Mouse (Mus musculus) lung, postnatal 4 days (tissue): ENCODE results near the gene Rpl18.

Experiments used
- DNase-seq, 2 experiments: peaks; one replicate each; pipeline ENCODE4 v3.0.0; 2021

Rpl18 gene

GRCm38 (mm10) chr7:45713881-45714520 is 1.3 kb upstream of the Rpl18 start:
- no peak for DNase-seq

- peak in 1 of 2 experiments; percentile 54 for DNase-seq
These were observed 597 bp upstream of the Rpl18 start for GRCm38 (mm10) chr7:45714630-45715089.

GRCm38 (mm10) chr7:45715741-45716459 is 643 bp downstream of the Rpl18 start:
- peak; percentile 61 to 66 for DNase-seq

GRCm38 (mm10) chr7:45716460-45716857 is 1.2 kb downstream of the Rpl18 start:
- DNase-seq = peak in 1 of 2 experiments; percentile 16

GRCm38 (mm10) chr7:45716952-45717917 is 2.0 kb downstream of the Rpl18 start:
- no peak for DNase-seq

- DNase-seq = peak; percentile 99
These were observed 2.7 kb downstream of the Rpl18 start, which contains the start of gene Sphk2 for GRCm38 (mm10) chr7:45717918-45718297. Sphk2 (minus strand) TSS chr7:45718002.

- DNase-seq = no peak
These were observed 3.1 kb downstream of the Rpl18 start for GRCm38 (mm10) chr7:45718331-45718730.

- no peak for DNase-seq
These were observed 3.9 kb downstream of the Rpl18 start for GRCm38 (mm10) chr7:45719180-45719579.

GRCm38 (mm10) chr7:45719738-45720412 is 4.6 kb downstream of the Rpl18 start:
- no peak for DNase-seq

- DNase-seq = peak in 1 of 2 experiments; percentile 60
These were observed 5.4 kb downstream of the Rpl18 start, which contains the start of gene Fam83e for GRCm38 (mm10) chr7:45720413-45721233. Fam83e (plus strand) TSS chr7:45721212.

- no peak for DNase-seq
These were observed 5.9 kb downstream of the Rpl18 start for GRCm38 (mm10) chr7:45721234-45721571.

GRCm38 (mm10) chr7:45721642-45722347 is 6.5 kb downstream of the Rpl18 start:
- no peak for DNase-seq

- DNase-seq = peak in 1 of 2 experiments; percentile 26
These were observed 7.1 kb downstream of the Rpl18 start for GRCm38 (mm10) chr7:45722348-45722713.

GRCm38 (mm10) chr7:45723301-45723700 is 8.0 kb downstream of the Rpl18 start:
- no peak for DNase-seq

GRCm38 (mm10) chr7:45723781-45724180 is 8.5 kb downstream of the Rpl18 start:
- no peak for DNase-seq

- no peak for DNase-seq
These were observed 9.9 kb downstream of the Rpl18 start for GRCm38 (mm10) chr7:45725151-45725550.

- DNase-seq = no peak
These were observed 10.5 kb downstream of the Rpl18 start, which contains the start of gene Spaca4 for GRCm38 (mm10) chr7:45725713-45726112. Spaca4 (minus strand) TSS chr7:45725813.

GRCm38 (mm10) chr7:45726419-45726818 is 11.2 kb downstream of the Rpl18 start:
- no peak for DNase-seq

GRCm38 (mm10) chr7:45727625-45728024 is 12.4 kb downstream of the Rpl18 start:
- no peak for DNase-seq

- peak; percentile 79 to 82 for DNase-seq
These were observed 15.6 kb downstream of the Rpl18 start for GRCm38 (mm10) chr7:45730727-45731431.
